Comparison of ENCODE assay signal across 11 mouse cellular contexts in genomic region chr5:140884966-140885365, GRCm38 (mm10). TPM values are rescaled to one million over a fixed set of nuclear protein-coding genes. Genes with fewer than 3 reads are reported as not detected.
A peak's percentile ranks its signal among the peaks of the same experiment; 100 is the strongest.
DNase-seq lines count a peak whose midpoint lies in the region; ATAC-seq lines count a peak whose summit lies in the region.
"Had no signal": no experiment of that assay in that cellular context is flagged by ENCODE, and none has a peak within 500 bp of the region (broad histone marks: within the 10 kb centered on the region; RNA-seq: fewer than 3 reads in every experiment).

No protein-coding gene starts in this region.

- DNase-seq in kidney, postnatal 4 days: peak; percentile 34 to 53
- DNase-seq in brain, embryonic 18.5 days (ENCODE audit: low read depth, low spot score): peak; percentile 12
- peak; percentile 40 for DNase-seq in left cerebral cortex, postnatal 4 days
- DNase-seq in cerebellum, postnatal 36 days: no peak
- DNase-seq in cerebellum, postnatal 14 days: no peak
- DNase-seq: thymus, adult 18-20 months had no signal

- 65% methylated on average over 13 of the region's 13 CpGs for WGBS in forebrain, embryonic 16.5 days
- WGBS in forebrain, embryonic 13.5 days: 72% methylated on average over 13 of the region's 13 CpGs
- WGBS in kidney, embryonic 15.5 days: 36% methylated on average over 13 of the region's 13 CpGs

- H3K4me1 ChIP-seq in forebrain, embryonic 16.5 days (replicated peaks; ENCODE audit: control insufficient read depth, insufficient read depth, low read length): no peaks in the 10 kb centered on the region
- no peaks in the 10 kb centered on the region for H3K4me1 ChIP-seq in forebrain, embryonic 13.5 days
- peaks cover 6% of the 10 kb centered on the region; the same call in 1 of the 2 replicates for H3K4me1 ChIP-seq in kidney, embryonic 15.5 days
- H3K4me1 ChIP-seq: liver, embryonic 15.5 days had no signal

- H3K36me3 ChIP-seq in forebrain, embryonic 16.5 days (ENCODE audit: control insufficient read depth, insufficient read depth): no peaks in the 10 kb centered on the region
- no peaks in the 10 kb centered on the region for H3K36me3 ChIP-seq in forebrain, embryonic 13.5 days (ENCODE audit: poor library complexity, severe bottlenecking)
- H3K36me3 ChIP-seq in kidney, embryonic 15.5 days: no peaks in the 10 kb centered on the region
- H3K36me3 ChIP-seq: liver, embryonic 15.5 days had no signal

- no peaks in the 10 kb centered on the region for H3K27me3 ChIP-seq in forebrain, embryonic 16.5 days (replicated peaks; ENCODE audit: control insufficient read depth, insufficient read depth, low read length)
- no peaks in the 10 kb centered on the region for H3K27me3 ChIP-seq in forebrain, embryonic 13.5 days
- H3K27me3 ChIP-seq in kidney, embryonic 15.5 days: no peaks in the 10 kb centered on the region

- ATAC-seq in forebrain, embryonic 16.5 days: 0 out of 2 replicates have a peak, but pooled peaks have one; percentile 50
- ATAC-seq in forebrain, embryonic 13.5 days: no peak
- no peak for ATAC-seq in kidney, embryonic 15.5 days (replicated peaks; ENCODE audit: low FRiP score)

- H3K4me3 ChIP-seq in forebrain, embryonic 16.5 days (replicated peaks; ENCODE audit: low read length): no peak overlapping the region
- H3K4me3 ChIP-seq in forebrain, embryonic 13.5 days: no peak overlapping the region
- no peak overlapping the region for H3K4me3 ChIP-seq in kidney, embryonic 15.5 days (replicated peaks)
- H3K4me3 ChIP-seq: liver, embryonic 15.5 days; myocyte had no signal

- H3K4me2 ChIP-seq in forebrain, embryonic 16.5 days (ENCODE audit: low read length): no peak overlapping the region
- no peak overlapping the region for H3K4me2 ChIP-seq in forebrain, embryonic 13.5 days
- no peak overlapping the region for H3K4me2 ChIP-seq in kidney, embryonic 15.5 days
- H3K4me2 ChIP-seq: liver, embryonic 15.5 days had no signal

- no peak overlapping the region for H3K27ac ChIP-seq in forebrain, embryonic 16.5 days (ENCODE audit: low read length)
- no peak overlapping the region for H3K27ac ChIP-seq in forebrain, embryonic 13.5 days
- no peak overlapping the region for H3K27ac ChIP-seq in kidney, embryonic 15.5 days
- H3K27ac ChIP-seq: liver, embryonic 15.5 days had no signal

- intact Hi-C loops in left cerebral cortex, postnatal 4 days (cut with DNase I): no loop called here

- no peaks in the 10 kb centered on the region for H3K9me3 ChIP-seq in forebrain, embryonic 16.5 days (ENCODE audit: control insufficient read depth, low read length)
- no peaks in the 10 kb centered on the region for H3K9me3 ChIP-seq in forebrain, embryonic 13.5 days (replicated peaks)
- H3K9me3 ChIP-seq in kidney, embryonic 15.5 days (replicated peaks): no peaks in the 10 kb centered on the region
- H3K9me3 ChIP-seq: liver, embryonic 15.5 days had no signal

- H3K9ac ChIP-seq in forebrain, embryonic 16.5 days (replicated peaks; ENCODE audit: low read depth, low read length): no peak overlapping the region; the same call in 1 of the 2 replicates
- no peak overlapping the region for H3K9ac ChIP-seq in forebrain, embryonic 13.5 days
- no peak overlapping the region for H3K9ac ChIP-seq in kidney, embryonic 15.5 days
- H3K9ac ChIP-seq: liver, embryonic 15.5 days had no signal

RNA-seq across cellular contexts. Expression of gene Gna12, which starts 54.7 kb away (rescaled TPM):
- 13.5 and 14.4 TPM in 2 replicates for polyA plus RNA-seq in forebrain, embryonic 16.5 days (2015; fragmentation: Nextera tagmentation; extraction: Ambion mirVana)
- polyA plus RNA-seq in forebrain, embryonic 13.5 days (2015; fragmentation: Nextera tagmentation; extraction: Ambion mirVana): 11.0 and 12.6 TPM in 2 replicates
- 15.9 and 16.1 TPM in 2 replicates for polyA plus RNA-seq in kidney, embryonic 15.5 days (2015; fragmentation: Nextera tagmentation; extraction: Ambion mirVana)
- 10 to 100 TPM; 77.3 to 82.0 TPM for total RNA-seq in left cerebral cortex, postnatal 4 days (2021)

Comparison
In these comparisons a context has a peak if more than half of its experiments do, and no peak if none do; other contexts are left out.
1. DNase-seq: peak in kidney, postnatal 4 days (2 of 2), brain, embryonic 18.5 days (single experiment) and left cerebral cortex, postnatal 4 days (single experiment); none in cerebellum, postnatal 36 days (0 of 2) and cerebellum, postnatal 14 days (0 of 2).